Mouse (Mus musculus): ENCODE data around the gene Adamts9. TPM values are rescaled to one million over a fixed set of nuclear protein-coding genes. Genes with fewer than 3 reads are reported as not detected.
A peak's percentile ranks its signal among the peaks of the same experiment; 100 is the strongest.

Adamts9 gene
- total and polyA plus RNA-seq, 2 experiments from 2014 or later, result 3.9 to 35.5 TPM

- no peak overlapping the region for H3K4me3 ChIP-seq (ENCODE audit: low read depth, low read length)
Measured at GRCm38 (mm10) chr6:92882446-92882845, 60.8 kb downstream of the Adamts9 start.

GRCm38 (mm10) chr6:92879700-92880265 lies 63.5 kb downstream of the Adamts9 start:
- Histone ChIP-seq H3K27ac (ENCODE audit: low read depth) (no peak overlapping the region), H3K4me3 (ENCODE audit: low read depth, low read length) (no peak overlapping the region), H3K27me3 (ENCODE audit: control insufficient read depth, insufficient read depth, low read length) (no peaks in the 10 kb centered on the region), H3K36me3 (replicated peaks; ENCODE audit: control insufficient read depth, insufficient read depth, low read length) (peaks cover 68% of the 10 kb centered on the region), H3K9me3 (replicated peaks; ENCODE audit: control insufficient read depth, low read length) (no peaks in the 10 kb centered on the region), H3K4me2 (ENCODE audit: low read depth, low read length) (no peak overlapping the region), H3K9ac (replicated peaks; ENCODE audit: low read depth, low read length) (no peak overlapping the region), H3K4me1 (ENCODE audit: control insufficient read depth, insufficient read depth) (peaks cover 10% of the 10 kb centered on the region; the same call in 1 of the 2 replicates)
- DNase-seq (ENCODE audit: low spot score) (no peak), ATAC-seq (ENCODE audit: insufficient read depth, low read depth) (no peak)
- TF ChIP-seq EP300 (IDR thresholded peaks at IDR 0.05; ENCODE audit: low read depth) (no peak), CTCF (IDR thresholded peaks at IDR 0.05; ENCODE audit: low read depth) (no peak)
- WGBS, result 93% methylated on average over 14 of the region's 14 CpGs

More at GRCm38 (mm10) chr6:92882446-92882845, 60.8 kb downstream of the Adamts9 start:
- 62% methylated on average over 5 of the region's 5 CpGs for WGBS
- ATAC-seq (ENCODE audit: insufficient read depth, low read depth), result no peak
- H3K36me3 ChIP-seq (replicated peaks; ENCODE audit: control insufficient read depth, insufficient read depth, low read length), result peaks cover 83% of the 10 kb centered on the region
- no peak for TF ChIP-seq EP300 (IDR thresholded peaks at IDR 0.05; ENCODE audit: low read depth)
- no peak for TF ChIP-seq CTCF (IDR thresholded peaks at IDR 0.05; ENCODE audit: low read depth)
- H3K27me3 ChIP-seq (ENCODE audit: control insufficient read depth, insufficient read depth, low read length), result no peaks in the 10 kb centered on the region
- DNase-seq (ENCODE audit: low spot score), result no peak
- H3K4me2 ChIP-seq (ENCODE audit: low read depth, low read length), result no peak overlapping the region
- H3K27ac ChIP-seq (ENCODE audit: low read depth), result no peak overlapping the region
- H3K9me3 ChIP-seq (replicated peaks; ENCODE audit: control insufficient read depth, low read length), result no peaks in the 10 kb centered on the region
- H3K9ac ChIP-seq (replicated peaks; ENCODE audit: low read depth, low read length), result no peak overlapping the region
- 0 out of 2 replicates have a peak, but pooled peaks cover 4% of the 10 kb centered on the region for H3K4me1 ChIP-seq (ENCODE audit: control insufficient read depth, insufficient read depth)

GRCm38 (mm10) chr6:92878771-92879170 lies 64.5 kb downstream of the Adamts9 start:
- Histone ChIP-seq H3K36me3 (replicated peaks; ENCODE audit: control insufficient read depth, insufficient read depth, low read length) (peaks cover 60% of the 10 kb centered on the region), H3K27me3 (ENCODE audit: control insufficient read depth, insufficient read depth, low read length) (no peaks in the 10 kb centered on the region), H3K9me3 (replicated peaks; ENCODE audit: control insufficient read depth, low read length) (no peaks in the 10 kb centered on the region), H3K9ac (replicated peaks; ENCODE audit: low read depth, low read length) (no peak overlapping the region), H3K27ac (ENCODE audit: low read depth) (no peak overlapping the region), H3K4me2 (ENCODE audit: low read depth, low read length) (no peak overlapping the region), H3K4me1 (ENCODE audit: control insufficient read depth, insufficient read depth) (peaks cover 18% of the 10 kb centered on the region; the same call in 1 of the 2 replicates), H3K4me3 (ENCODE audit: low read depth, low read length) (no peak overlapping the region)
- 35% methylated on average over 5 of the region's 5 CpGs for WGBS
- DNase-seq (ENCODE audit: low spot score) (peak; percentile 68), ATAC-seq (ENCODE audit: insufficient read depth, low read depth) (peak; percentile 65)
- TF ChIP-seq EP300 (IDR thresholded peaks at IDR 0.05; ENCODE audit: low read depth), result no peak
- TF ChIP-seq CTCF (IDR thresholded peaks at IDR 0.05; ENCODE audit: low read depth), result no peak

GRCm38 (mm10) chr6:92877236-92877635 lies 66.1 kb downstream of the Adamts9 start:
- WGBS, result 99% methylated on average over 4 of the region's 4 CpGs
- no peak for TF ChIP-seq EP300 (IDR thresholded peaks at IDR 0.05; ENCODE audit: low read depth)
- no peak for TF ChIP-seq CTCF (IDR thresholded peaks at IDR 0.05; ENCODE audit: low read depth)
- Histone ChIP-seq H3K27me3 (ENCODE audit: control insufficient read depth, insufficient read depth, low read length) (no peaks in the 10 kb centered on the region), H3K9me3 (replicated peaks; ENCODE audit: control insufficient read depth, low read length) (no peaks in the 10 kb centered on the region), H3K9ac (replicated peaks; ENCODE audit: low read depth, low read length) (no peak overlapping the region), H3K27ac (ENCODE audit: low read depth) (no peak overlapping the region), H3K36me3 (replicated peaks; ENCODE audit: control insufficient read depth, insufficient read depth, low read length) (peaks cover 60% of the 10 kb centered on the region), H3K4me2 (ENCODE audit: low read depth, low read length) (no peak overlapping the region), H3K4me1 (ENCODE audit: control insufficient read depth, insufficient read depth) (peaks cover 13% of the 10 kb centered on the region; the same call in 1 of the 2 replicates), H3K4me3 (ENCODE audit: low read depth, low read length) (no peak overlapping the region)
- ATAC-seq (ENCODE audit: insufficient read depth, low read depth), result no peak
- no peak for DNase-seq (ENCODE audit: low spot score)

GRCm38 (mm10) chr6:92876121-92876520 lies 67.2 kb downstream of the Adamts9 start:
- WGBS, result 42% methylated on average over 5 of the region's 5 CpGs
- H3K4me2 ChIP-seq (ENCODE audit: low read depth, low read length), result no peak overlapping the region
- peaks cover 65% of the 10 kb centered on the region for H3K36me3 ChIP-seq (replicated peaks; ENCODE audit: control insufficient read depth, insufficient read depth, low read length)

GRCm38 (mm10) chr6:92875340-92875739 lies 68.0 kb downstream of the Adamts9 start:
- 80% methylated on average over 2 of the region's 2 CpGs for WGBS
- Histone ChIP-seq H3K4me1 (ENCODE audit: control insufficient read depth, insufficient read depth) (peaks cover 13% of the 10 kb centered on the region; the same call in 1 of the 2 replicates), H3K4me3 (ENCODE audit: low read depth, low read length) (no peak overlapping the region), H3K4me2 (ENCODE audit: low read depth, low read length) (no peak overlapping the region), H3K9me3 (replicated peaks; ENCODE audit: control insufficient read depth, low read length) (no peaks in the 10 kb centered on the region), H3K27ac (ENCODE audit: low read depth) (peak overlapping the region; percentile 61), H3K27me3 (ENCODE audit: control insufficient read depth, insufficient read depth, low read length) (no peaks in the 10 kb centered on the region), H3K9ac (replicated peaks; ENCODE audit: low read depth, low read length) (no peak overlapping the region), H3K36me3 (replicated peaks; ENCODE audit: control insufficient read depth, insufficient read depth, low read length) (peaks cover 60% of the 10 kb centered on the region)
- TF ChIP-seq EP300 (IDR thresholded peaks at IDR 0.05; ENCODE audit: low read depth) (no peak), CTCF (IDR thresholded peaks at IDR 0.05; ENCODE audit: low read depth) (no peak)
- DNase-seq (ENCODE audit: low spot score) (no peak), ATAC-seq (ENCODE audit: insufficient read depth, low read depth) (no peak)

More at GRCm38 (mm10) chr6:92876121-92876520, 67.2 kb downstream of the Adamts9 start:
- peak overlapping the region; percentile 61; the same call in 1 of the 2 replicates for H3K27ac ChIP-seq (ENCODE audit: low read depth)
- no peaks in the 10 kb centered on the region for H3K27me3 ChIP-seq (ENCODE audit: control insufficient read depth, insufficient read depth, low read length)
- TF ChIP-seq EP300 (IDR thresholded peaks at IDR 0.05; ENCODE audit: low read depth), result no peak
- no peak for TF ChIP-seq CTCF (IDR thresholded peaks at IDR 0.05; ENCODE audit: low read depth)
- H3K9me3 ChIP-seq (replicated peaks; ENCODE audit: control insufficient read depth, low read length), result no peaks in the 10 kb centered on the region
- ATAC-seq (ENCODE audit: insufficient read depth, low read depth), result no peak
- H3K4me1 ChIP-seq (ENCODE audit: control insufficient read depth, insufficient read depth), result peaks cover 13% of the 10 kb centered on the region; the same call in 1 of the 2 replicates
- H3K9ac ChIP-seq (replicated peaks; ENCODE audit: low read depth, low read length), result no peak overlapping the region
- H3K4me3 ChIP-seq (ENCODE audit: low read depth, low read length), result no peak overlapping the region
- DNase-seq (ENCODE audit: low spot score), result no peak

Measured in heart, postnatal 0 days (tissue).